Mouse (Mus musculus) layer of hippocampus, adult 2 months (tissue): ENCODE measurements around the gene Krt75. TPM values are rescaled to one million over a fixed set of nuclear protein-coding genes. Genes with fewer than 3 reads are reported as not detected.
A peak's percentile ranks its signal among the peaks of the same experiment; 100 is the strongest.
"Not testable (repeated sequence)": the region's sequence is repeated elsewhere in the genome, so short reads cannot be mapped to it uniquely, and the experiment has no call there.

Experiments
- DNase-seq, 2 experiments: peaks; one replicate each; pipeline ENCODE4 v3.0.0; 2022; ENCODE audit warnings: low spot score in 2 of 2
- H3K27ac ChIP-seq: fragments of 200-600 bp; 2 replicates; pipeline ENCODE4 v1.8.1; 2022
- H3K4me3 ChIP-seq: fragments of 200-600 bp; 2 replicates; pipeline ENCODE4 v1.8.1; 2022; ENCODE audit warnings: mild to moderate bottlenecking
- CTCF ChIP-seq: fragments of 200-600 bp; conservative IDR thresholded peaks from 2 replicates; pipeline ENCODE4 v1.8.1; 2022; ENCODE audit warnings: antibody characterized with exemption, mild to moderate bottlenecking, moderate library complexity
- microRNA-seq, 2 experiments: library from miRNA; unstranded; fragments of <30 nt; microRNA quantifications; one replicate each; pipeline ENCODE4 v1.2.0; 2021
- total RNA-seq, 2 experiments: library from RNA; stranded (reverse); gene quantifications; 2 replicates each; pipeline ENCODE4 v1.2.3; 2021

Gene Krt75
- total RNA-seq, 2 experiments from 2014 or later, result not detected

DNA sequence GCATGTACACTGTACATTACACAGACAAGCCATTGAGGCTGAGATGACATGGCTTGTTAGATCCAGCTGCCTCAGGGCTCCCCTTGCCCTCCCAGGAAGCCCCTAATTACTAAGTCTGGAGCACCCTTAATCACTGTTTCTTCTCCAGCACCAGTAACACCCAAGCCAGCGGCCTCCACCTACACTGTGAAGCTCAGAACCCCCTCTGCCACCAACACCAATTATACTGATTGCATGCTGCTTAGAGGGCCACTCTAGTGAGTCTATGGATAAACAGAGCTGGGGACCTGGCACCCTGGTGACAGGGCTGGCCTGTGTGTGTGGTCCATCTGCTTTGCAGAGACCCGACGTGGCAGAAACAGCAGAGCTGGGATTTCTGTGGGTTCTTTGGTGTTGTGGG lies 29.2 kb downstream of the Krt75 start:
- TF ChIP-seq CTCF, result no peak
- H3K4me3 ChIP-seq, result no peak overlapping the region

DNA sequence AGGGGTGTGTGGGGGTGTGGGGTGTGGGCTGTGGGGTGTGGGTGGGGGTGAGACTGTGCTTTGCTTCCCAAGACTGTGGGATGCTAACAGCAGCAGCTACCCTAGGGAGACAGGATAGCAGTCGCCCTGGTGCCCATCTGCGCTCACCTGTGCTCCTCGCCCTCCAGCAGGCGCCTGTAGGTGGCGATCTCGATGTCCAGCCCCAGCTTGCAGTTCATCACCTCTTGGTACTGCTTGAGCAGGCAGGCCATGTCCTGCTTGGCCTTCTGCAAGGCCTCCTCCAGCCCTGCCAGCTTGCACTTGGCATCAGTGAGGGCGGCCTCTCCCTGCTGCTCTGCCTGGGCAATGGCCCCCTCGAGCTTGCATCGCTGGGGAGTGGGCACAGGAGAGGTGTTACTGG lies 31.2 kb downstream of the Krt75 start:
- Histone ChIP-seq H3K4me3 (no peak overlapping the region), H3K27ac (no peak overlapping the region)
- no peak for TF ChIP-seq CTCF
- DNase-seq, result no peak

More for the DNA sequence above, 29.2 kb downstream of the Krt75 start:
- DNase-seq, result no peak
- H3K27ac ChIP-seq, result no peak overlapping the region

DNA sequence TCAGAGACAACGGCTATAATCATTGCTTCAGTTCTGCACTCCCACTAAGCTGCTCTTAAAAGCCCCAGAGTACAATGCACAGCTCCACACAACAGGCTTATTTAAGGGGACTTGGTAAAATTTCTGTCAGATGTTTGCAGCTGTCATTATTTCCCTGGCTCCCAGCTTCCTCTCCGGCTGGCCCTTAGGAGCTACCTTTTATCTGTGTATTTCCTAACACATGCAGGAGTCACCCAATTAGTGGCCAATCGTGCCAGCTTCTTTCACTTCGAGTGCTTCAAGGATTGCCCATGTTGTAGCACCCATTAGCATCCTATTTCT lies 35.2 kb downstream of the Krt75 start:
- no peak overlapping the region for H3K4me3 ChIP-seq
- no peak for TF ChIP-seq CTCF
- H3K27ac ChIP-seq, result no peak overlapping the region
- DNase-seq, result no peak

DNA sequence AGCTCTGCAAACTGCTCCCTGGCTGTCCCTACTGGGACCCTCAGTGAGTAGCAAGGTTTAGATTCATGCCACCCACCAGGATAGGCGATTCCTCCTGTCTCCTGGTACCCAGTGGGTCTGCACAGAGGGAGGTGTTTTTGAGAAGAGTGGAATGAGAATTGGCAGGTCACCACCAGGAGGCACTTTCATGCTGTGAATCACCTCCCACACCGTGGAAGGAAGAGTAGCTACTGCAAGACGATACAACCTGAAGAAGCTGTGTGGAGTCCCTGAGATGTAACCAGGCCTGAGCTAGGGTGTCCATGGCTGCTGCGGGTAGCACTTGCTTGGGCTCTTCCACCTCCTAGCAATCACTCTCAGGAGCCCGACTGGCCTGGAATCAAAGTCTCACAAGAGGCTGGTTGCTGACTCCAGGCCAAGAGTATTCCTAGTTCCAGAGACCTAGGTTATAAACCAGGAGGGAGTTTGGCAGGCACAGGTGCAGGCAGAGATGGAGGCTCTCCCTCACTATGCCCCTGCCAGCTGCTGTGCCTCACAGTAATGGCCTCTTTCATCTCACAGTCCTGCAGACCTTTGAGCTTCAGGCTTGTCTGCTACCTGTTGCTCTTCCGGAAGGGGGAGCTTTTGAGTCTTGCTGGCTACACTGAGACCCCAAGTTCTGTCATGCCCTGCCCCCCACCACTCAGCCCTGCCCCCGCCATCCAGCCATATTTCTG lies 35.7 kb downstream of the Krt75 start:
- no peak; the same call in 1 of the 2 replicates for TF ChIP-seq CTCF
- Histone ChIP-seq H3K27ac (no peak overlapping the region), H3K4me3 (no peak overlapping the region)
- no peak for DNase-seq

DNA sequence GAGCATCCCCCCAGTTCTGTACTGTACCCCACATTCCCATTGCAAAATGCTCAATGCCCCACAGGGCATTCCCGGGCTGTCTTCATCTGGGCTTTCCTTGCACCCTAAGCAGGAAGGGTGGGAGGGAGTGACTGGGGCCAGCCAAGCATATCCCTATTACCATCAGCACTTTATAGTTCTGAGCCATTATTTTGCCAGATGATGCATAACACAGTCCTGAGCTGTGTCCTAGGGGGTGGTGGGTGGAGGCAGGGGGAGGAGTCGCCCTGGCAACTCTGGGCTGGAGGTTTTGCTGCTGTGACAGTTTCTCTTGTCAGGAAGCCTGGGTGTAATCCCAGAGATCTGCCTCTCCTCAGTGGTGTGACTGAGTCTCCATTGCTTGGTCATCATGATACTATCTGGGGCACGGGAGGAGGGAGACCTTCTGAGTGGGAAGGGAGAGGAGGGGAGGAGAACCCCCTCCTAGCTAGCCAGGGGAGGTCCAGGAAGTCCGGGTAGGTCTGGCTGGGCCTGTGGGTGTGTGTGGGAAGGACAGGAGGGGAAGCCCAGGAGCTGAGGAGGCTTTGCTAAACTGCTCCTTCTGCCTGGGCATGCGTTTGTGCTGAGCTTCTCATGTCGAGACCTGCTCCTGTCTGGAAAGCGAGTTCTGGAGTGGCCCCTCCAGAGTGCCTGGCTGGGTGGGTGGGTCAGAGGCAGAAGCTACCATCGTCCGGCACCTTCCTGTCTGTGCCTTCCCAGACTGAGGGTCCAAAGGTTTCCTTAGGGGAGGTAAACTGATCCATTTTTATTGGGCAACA lies 37.5 kb downstream of the Krt75 start:
- DNase-seq, result no peak
- TF ChIP-seq CTCF, result no peak
- H3K27ac ChIP-seq, result peak overlapping the region; percentile 32; the same call in 1 of the 2 replicates
- no peak overlapping the region for H3K4me3 ChIP-seq

DNA sequence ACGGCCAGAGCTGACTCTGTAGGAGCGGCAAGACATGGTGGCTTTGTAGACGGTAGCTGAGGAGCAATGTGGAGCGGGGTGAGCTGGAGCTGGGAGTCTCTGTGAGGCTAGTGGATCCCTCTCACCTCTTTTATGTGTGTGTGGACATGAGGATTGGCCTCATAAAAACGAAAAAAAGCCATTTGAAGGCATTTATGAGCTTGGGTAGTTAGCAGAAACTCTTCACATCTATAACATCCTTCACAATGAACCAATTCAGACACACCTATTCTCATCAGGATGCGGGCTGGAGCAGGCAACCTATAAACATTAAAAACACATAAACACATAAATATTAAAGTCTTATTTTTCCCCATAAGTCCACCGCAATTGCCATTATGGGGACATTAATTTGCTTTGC lies 41.0 kb downstream of the Krt75 start, which contains the start of gene Krt84:
Gene Krt84, minus strand, starts transcription at position 101 of the 400 bp plus-strand sequence.
- no peak for DNase-seq
- Histone ChIP-seq H3K4me3 (no peak within 1 kb of the TSS), H3K27ac (no peak within 1 kb of the TSS)
- TF ChIP-seq CTCF, result no peak

DNA sequence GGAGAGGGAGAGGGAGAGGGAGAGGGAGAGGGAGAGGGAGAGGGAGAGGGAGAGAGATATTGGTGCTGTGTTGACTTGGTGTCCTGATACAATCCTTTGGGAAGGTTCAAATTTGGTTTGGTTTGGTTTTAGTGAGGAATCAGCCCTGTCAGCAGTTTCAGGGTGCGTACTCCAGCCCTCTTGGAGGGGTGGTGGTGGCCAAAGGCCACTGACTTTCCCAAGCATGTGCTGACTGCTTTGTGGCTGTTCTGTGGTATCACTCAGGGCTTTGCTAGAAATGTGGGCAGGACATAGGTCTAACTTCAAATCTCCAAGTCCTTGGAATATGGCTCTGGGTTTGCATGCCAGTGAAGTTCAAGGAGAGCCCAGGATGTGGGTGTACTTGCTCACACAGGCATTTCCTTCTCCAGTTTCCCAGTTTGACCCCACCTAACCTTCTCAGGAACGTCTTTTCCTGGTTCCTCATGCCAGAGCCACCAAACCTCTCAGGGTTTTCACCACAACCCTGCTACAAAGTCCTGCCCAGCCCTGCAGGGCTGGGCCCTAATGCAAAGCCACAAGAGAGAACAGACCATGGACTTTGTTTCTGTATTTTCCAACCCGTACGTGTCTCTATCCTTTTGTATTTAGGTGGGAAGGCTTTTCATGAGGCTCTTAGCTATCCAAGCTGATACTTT lies 51.0 kb downstream of the Krt75 start:
- DNase-seq, result no peak
- no peak overlapping the region for H3K27ac ChIP-seq
- H3K4me3 ChIP-seq, result no peak overlapping the region
- TF ChIP-seq CTCF, result no peak

DNA sequence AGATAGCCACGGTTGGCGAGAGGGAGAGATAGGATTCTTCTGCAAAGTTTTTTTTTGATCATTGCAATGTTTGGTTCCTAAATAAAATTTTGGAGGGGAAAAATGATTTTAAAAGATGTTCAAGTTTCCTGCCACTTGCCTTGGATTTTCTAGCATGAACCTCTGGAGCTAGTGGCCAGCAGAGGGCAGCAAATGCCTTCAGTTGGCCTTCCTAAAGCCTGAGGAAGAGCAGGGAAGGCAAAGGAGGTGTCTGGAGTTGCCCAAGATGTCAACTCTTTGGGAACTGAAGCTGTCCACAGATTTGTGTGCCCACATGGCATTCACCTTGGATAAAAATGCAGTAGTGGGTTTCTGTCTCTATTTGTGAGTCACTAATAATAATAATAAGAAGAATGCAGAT lies 53.9 kb downstream of the Krt75 start:
- TF ChIP-seq CTCF, result peak; percentile 96
- DNase-seq, result peak; percentile 67 to 79
- H3K4me3 ChIP-seq, result no peak overlapping the region
- no peak overlapping the region for H3K27ac ChIP-seq

DNA sequence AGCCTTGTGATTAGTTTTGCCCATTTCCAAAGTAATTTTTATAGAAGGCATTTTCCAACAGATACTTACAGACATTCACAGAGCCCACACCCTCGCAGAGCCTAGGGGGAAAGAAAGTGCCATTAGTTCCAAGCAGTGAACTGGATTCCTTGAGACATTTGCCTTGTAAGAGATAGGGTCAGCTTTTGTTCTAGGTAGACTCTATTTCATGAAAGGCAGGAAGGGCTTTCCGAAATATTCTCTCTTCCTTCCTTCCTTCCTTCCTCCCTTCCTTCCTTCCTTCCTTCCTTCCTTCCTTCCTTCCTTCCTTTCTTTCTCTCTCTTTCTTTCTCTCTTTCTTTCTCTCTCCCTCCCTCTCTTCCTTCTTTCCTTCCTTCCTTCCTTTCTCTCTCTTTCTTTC lies 56.5 kb downstream of the Krt75 start, which contains the start of gene Gm49425:
Gene Gm49425, minus strand, starts transcription at position 101 of the 400 bp plus-strand sequence.
- H3K27ac ChIP-seq, H3K4me3 ChIP-seq, DNase-seq: not testable (repeated sequence)

Small RNAs within 50 kb of the gene (microRNA-seq; reads per million reads assigned to microRNA genes)
- gene Gm44393 (0 reads per million in 2 experiments), gene Gm44460 (0 reads per million in 2 experiments)

Other genes starting within 250 kb of the Krt75 start
- under 1 TPM; 0.12 to 0.18 TPM for gene Krt80, start 203.7 kb downstream of the Krt75 start, total RNA-seq
- not detected for gene Krt7, start 162.9 kb downstream of the Krt75 start, total RNA-seq
- gene Krt87, start 135.1 kb downstream of the Krt75 start, total RNA-seq, result under 1 TPM; 0.46 to 0.69 TPM
- gene Krt88, start 126.2 kb downstream of the Krt75 start, total RNA-seq, result not detected
- not detected for gene Krt81, start 110.2 kb downstream of the Krt75 start, total RNA-seq
- gene Krt86, start 100.4 kb downstream of the Krt75 start, total RNA-seq, result not detected
- gene Krt83, start 82.4 kb downstream of the Krt75 start, total RNA-seq, result not detected
- gene Gm49425, start 56.6 kb downstream of the Krt75 start, total RNA-seq, result not detected
- not detected for gene Krt84, start 41.1 kb downstream of the Krt75 start, total RNA-seq
- gene Krt82, start 23.2 kb downstream of the Krt75 start, total RNA-seq, result not detected
- not detected for gene Krt90, start 11.0 kb downstream of the Krt75 start, total RNA-seq
- gene Gm5414, start 54.3 kb upstream of the Krt75 start, total RNA-seq, result not detected
- gene Gm5478, start 73.5 kb upstream of the Krt75 start, total RNA-seq, result not detected
- gene Krt6b, start 106.4 kb upstream of the Krt75 start, total RNA-seq, result not detected
- gene Krt6a, start 120.4 kb upstream of the Krt75 start, total RNA-seq, result not detected
- gene Krt5, start 139.0 kb upstream of the Krt75 start, total RNA-seq, result under 1 TPM; 0.15 to 0.47 TPM
- not detected for gene Krt71, start 169.2 kb upstream of the Krt75 start, total RNA-seq
- gene Krt72, start 212.6 kb upstream of the Krt75 start, total RNA-seq, result not detected
- gene Krt73, start 228.4 kb upstream of the Krt75 start, total RNA-seq, result 1 to 10 TPM; 6.3 to 8.0 TPM
- 1 to 10 TPM; 7.0 to 8.0 TPM for gene Krt2, start 244.3 kb upstream of the Krt75 start, total RNA-seq